In the genomic region with DNA sequence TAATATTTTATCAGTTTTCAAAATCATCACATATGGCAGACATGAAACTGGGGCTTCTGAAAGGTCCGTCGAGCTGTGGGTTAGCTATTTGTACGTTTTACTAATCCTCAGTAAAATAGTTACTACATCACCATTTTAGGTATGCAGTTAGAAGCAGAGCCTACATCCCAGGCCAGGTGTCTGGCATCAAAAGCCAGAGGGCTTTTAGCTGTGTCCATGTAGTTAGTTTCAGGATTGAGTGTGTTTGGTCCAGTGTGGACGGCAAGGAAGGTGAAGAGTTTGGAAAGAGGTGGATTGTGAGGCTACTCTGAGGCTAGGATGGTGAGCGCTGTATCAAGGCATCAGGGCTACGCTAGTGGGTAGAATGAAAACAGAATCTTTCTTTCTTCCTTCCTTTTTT, we compare ENCODE assay signal across 18 mouse cellular contexts. TPM values are rescaled to one million over a fixed set of nuclear protein-coding genes. Genes with fewer than 3 reads are reported as not detected.
A peak's percentile ranks its signal among the peaks of the same experiment; 100 is the strongest.
DNase-seq lines count a peak whose midpoint lies in the region; ATAC-seq lines count a peak whose summit lies in the region.
"Had no signal": no experiment of that assay in that cellular context is flagged by ENCODE, and none has a peak within 500 bp of the region (broad histone marks: within the 10 kb centered on the region; RNA-seq: fewer than 3 reads in every experiment).

No protein-coding gene starts in this region.

- WGBS in hindbrain, embryonic 14.5 days: 89% methylated on average over 6 of the region's 6 CpGs
- WGBS in hindbrain, embryonic 10.5 days: 93% methylated on average over 6 of the region's 6 CpGs
- 83% methylated on average over 6 of the region's 6 CpGs for WGBS in liver, embryonic 11.5 days
- WGBS in embryonic facial prominence, embryonic 14.5 days: 73% methylated on average over 6 of the region's 6 CpGs
- 73% methylated on average over 6 of the region's 6 CpGs for WGBS in liver, embryonic 12.5 days (ENCODE audit: insufficient replicate concordance)

- no peak overlapping the region for H3K27ac ChIP-seq in hindbrain, embryonic 14.5 days
- no peak overlapping the region for H3K27ac ChIP-seq in hindbrain, embryonic 10.5 days
- H3K27ac ChIP-seq in liver, embryonic 11.5 days (ENCODE audit: low read depth, low read length): no peak overlapping the region
- no peak overlapping the region for H3K27ac ChIP-seq in embryonic facial prominence, embryonic 14.5 days (replicated peaks; ENCODE audit: low read depth, low read length)
- peak overlapping the region; percentile 25; the same call in 1 of the 2 replicates for H3K27ac ChIP-seq in liver, embryonic 12.5 days
- H3K27ac ChIP-seq: heart, embryonic 10.5 days had no signal

- no peaks in the 10 kb centered on the region for H3K27me3 ChIP-seq in hindbrain, embryonic 14.5 days (ENCODE audit: control insufficient read depth, insufficient read depth, low read length)
- peaks cover 11% of the 10 kb centered on the region; the same call in 1 of the 2 replicates for H3K27me3 ChIP-seq in hindbrain, embryonic 10.5 days (ENCODE audit: insufficient read depth, poor library complexity, severe bottlenecking)
- H3K27me3 ChIP-seq in liver, embryonic 11.5 days (replicated peaks; ENCODE audit: control insufficient read depth, insufficient read depth, low read length): no peaks in the 10 kb centered on the region
- no peaks in the 10 kb centered on the region for H3K27me3 ChIP-seq in embryonic facial prominence, embryonic 14.5 days (replicated peaks; ENCODE audit: control insufficient read depth, insufficient read depth, low read length)
- no peaks in the 10 kb centered on the region for H3K27me3 ChIP-seq in liver, embryonic 12.5 days (replicated peaks)

- DNase-seq in hindbrain, embryonic 14.5 days (ENCODE audit: low spot score): no peak
- no peak for DNase-seq in hindbrain, embryonic 10.5 days (ENCODE audit: low spot score)
- no peak for DNase-seq in liver, embryonic 11.5 days (ENCODE audit: low spot score)
- DNase-seq in liver: no peak
- no peak for DNase-seq in embryonic facial prominence, embryonic 14.5 days (ENCODE audit: low spot score)
- no peak for DNase-seq in c-Kit-positive CD71-positive TER-119-positive erythroid progenitor cells, embryonic 14.5 days (ENCODE audit: low spot score)
- DNase-seq: adrenal gland, postnatal 14 days; cerebellum, adult 9-11 months; gastrocnemius, postnatal 14 days; kidney, adult 8-10 months; lung, adult 2 months; right cerebral cortex, postnatal 14 days; thymus, postnatal 4 days had no signal

- no peaks in the 10 kb centered on the region for H3K36me3 ChIP-seq in hindbrain, embryonic 14.5 days (replicated peaks; ENCODE audit: control insufficient read depth, insufficient read depth)
- peaks cover 4% of the 10 kb centered on the region; the same call in 1 of the 2 replicates for H3K36me3 ChIP-seq in hindbrain, embryonic 10.5 days
- H3K36me3 ChIP-seq in liver, embryonic 11.5 days (ENCODE audit: control insufficient read depth, insufficient read depth, low read length): no peaks in the 10 kb centered on the region
- no peaks in the 10 kb centered on the region for H3K36me3 ChIP-seq in embryonic facial prominence, embryonic 14.5 days (ENCODE audit: control insufficient read depth, insufficient read depth, low read length)
- peaks cover 23% of the 10 kb centered on the region for H3K36me3 ChIP-seq in liver, embryonic 12.5 days
- H3K36me3 ChIP-seq: heart, embryonic 10.5 days had no signal

- H3K4me1 ChIP-seq in hindbrain, embryonic 14.5 days (replicated peaks; ENCODE audit: control insufficient read depth, insufficient read depth, low read length): peaks cover 24% of the 10 kb centered on the region
- peaks cover 46% of the 10 kb centered on the region for H3K4me1 ChIP-seq in hindbrain, embryonic 10.5 days (replicated peaks)
- H3K4me1 ChIP-seq in liver, embryonic 11.5 days (replicated peaks; ENCODE audit: control insufficient read depth, insufficient read depth, low read length): peaks cover 35% of the 10 kb centered on the region
- peaks cover 13% of the 10 kb centered on the region for H3K4me1 ChIP-seq in embryonic facial prominence, embryonic 14.5 days (ENCODE audit: control insufficient read depth, insufficient read depth, low read length)
- H3K4me1 ChIP-seq in liver, embryonic 12.5 days: peaks cover 72% of the 10 kb centered on the region

- no peak for ATAC-seq in hindbrain, embryonic 14.5 days (ENCODE audit: low FRiP score)
- ATAC-seq in liver, embryonic 11.5 days (replicated peaks; ENCODE audit: low FRiP score): no peak
- no peak for ATAC-seq in embryonic facial prominence, embryonic 14.5 days (ENCODE audit: low read depth)
- ATAC-seq in liver, embryonic 12.5 days: no peak
- no peak for ATAC-seq in activated CD4-positive, CD25-positive, alpha-beta regulatory T cell, adult 4 months
- ATAC-seq: CD4-positive, CD25-positive, alpha-beta regulatory T cell, adult 4 months had no signal

- no peak overlapping the region for H3K9ac ChIP-seq in hindbrain, embryonic 14.5 days
- H3K9ac ChIP-seq in liver, embryonic 11.5 days (ENCODE audit: low read depth, low read length): peak overlapping the region; percentile 20; the same call in 1 of the 2 replicates
- no peak overlapping the region for H3K9ac ChIP-seq in embryonic facial prominence, embryonic 14.5 days (ENCODE audit: low read depth, low read length)
- peak overlapping the region; percentile 99 for H3K9ac ChIP-seq in liver, embryonic 12.5 days

- H3K4me3 ChIP-seq in hindbrain, embryonic 14.5 days (replicated peaks; ENCODE audit: low read length): no peak overlapping the region
- H3K4me3 ChIP-seq in hindbrain, embryonic 10.5 days: no peak overlapping the region
- H3K4me3 ChIP-seq in liver, embryonic 11.5 days (ENCODE audit: low read depth, low read length): no peak overlapping the region
- no peak overlapping the region for H3K4me3 ChIP-seq in embryonic facial prominence, embryonic 14.5 days (ENCODE audit: low read depth, low read length)
- no peak overlapping the region for H3K4me3 ChIP-seq in liver, embryonic 12.5 days
- H3K4me3 ChIP-seq: heart, embryonic 10.5 days; myocyte had no signal

- H3K9me3 ChIP-seq in hindbrain, embryonic 14.5 days (ENCODE audit: control insufficient read depth, low read length): no peaks in the 10 kb centered on the region
- H3K9me3 ChIP-seq in hindbrain, embryonic 10.5 days: no peaks in the 10 kb centered on the region
- no peaks in the 10 kb centered on the region for H3K9me3 ChIP-seq in liver, embryonic 11.5 days (ENCODE audit: control insufficient read depth, low read length)
- no peaks in the 10 kb centered on the region for H3K9me3 ChIP-seq in embryonic facial prominence, embryonic 14.5 days (ENCODE audit: control insufficient read depth, low read length)
- H3K9me3 ChIP-seq in liver, embryonic 12.5 days (replicated peaks): no peaks in the 10 kb centered on the region
- H3K9me3 ChIP-seq: heart, embryonic 10.5 days had no signal

- H3K4me2 ChIP-seq in hindbrain, embryonic 14.5 days (replicated peaks): 0 out of 2 replicates have a peak overlapping the region, but pooled peaks have one; percentile 1
- H3K4me2 ChIP-seq in liver, embryonic 11.5 days: peak overlapping the region; percentile 90
- H3K4me2 ChIP-seq in embryonic facial prominence, embryonic 14.5 days (ENCODE audit: low read depth, low read length): 0 out of 2 replicates have a peak overlapping the region, but pooled peaks have one; percentile 88
- H3K4me2 ChIP-seq in liver, embryonic 12.5 days: peak overlapping the region; percentile 95

RNA-seq across cellular contexts. Expression of a gene that starts 3.0 kb away (rescaled TPM):
- polyA plus RNA-seq in hindbrain, embryonic 14.5 days (2014; fragmentation: Nextera tagmentation; extraction: Ambion mirVana): 12.9 and 13.0 TPM in 2 replicates
- 6.7 and 7.1 TPM in 2 replicates for polyA plus RNA-seq in hindbrain, embryonic 10.5 days (2016; fragmentation: Nextera tagmentation; extraction: Ambion mirVana)
- 12.6 and 15.1 TPM in 2 replicates for polyA plus RNA-seq in liver, embryonic 11.5 days (2014; fragmentation: Nextera tagmentation; extraction: Ambion mirVana)
- polyA plus RNA-seq in embryonic facial prominence, embryonic 14.5 days (2014; fragmentation: Nextera tagmentation; extraction: Ambion mirVana): 10.7 and 10.9 TPM in 2 replicates
- 13.5 and 13.6 TPM in 2 replicates for polyA plus RNA-seq in liver, embryonic 12.5 days (2016; fragmentation: Nextera tagmentation; extraction: Ambion mirVana)
- polyA plus RNA-seq in activated CD4-positive, CD25-positive, alpha-beta regulatory T cell, adult 4 months (2017; shearing (Covaris generic)): 1 to 10 TPM; 7.2 to 8.5 TPM

Comparison
In these comparisons a context has a peak if more than half of its experiments do, and no peak if none do; other contexts are left out.
1. H3K4me2 ChIP-seq: peak in every context shown above with its lines; median percentile 95 in liver, embryonic 12.5 days; 90 in liver, embryonic 11.5 days; 88 in embryonic facial prominence, embryonic 14.5 days; 1 in hindbrain, embryonic 14.5 days.
2. H3K9ac ChIP-seq: peak in liver, embryonic 11.5 days (single experiment) and liver, embryonic 12.5 days (single experiment); none in hindbrain, embryonic 14.5 days (single experiment) and embryonic facial prominence, embryonic 14.5 days (single experiment).